Mouse (Mus musculus): ENCODE results near the gene Grip1. TPM values are rescaled to one million over a fixed set of nuclear protein-coding genes. Genes with fewer than 3 reads are reported as not detected.

Grip1 gene
- total RNA-seq, 2 experiments from 2014 or later: 27.6 to 28.9 TPM

- no peak for DNase-seq (ENCODE audit: low spot score in 2 of 2)
- no peak overlapping the region for H3K4me3 ChIP-seq
- no peak overlapping the region for H3K27ac ChIP-seq
- TF ChIP-seq CTCF (conservative IDR thresholded peaks at IDR 0.05): no peak
Measured at GRCm38 (mm10) chr10:119548774-119549173, 95.1 kb downstream of the Grip1 start.

- H3K4me3 ChIP-seq: no peak overlapping the region
Measured at GRCm38 (mm10) chr10:119550630-119551029, 97.0 kb downstream of the Grip1 start.

GRCm38 (mm10) chr10:119556346-119556745 lies 102.7 kb downstream of the Grip1 start:
- no peak for TF ChIP-seq CTCF (conservative IDR thresholded peaks at IDR 0.05)
- H3K4me3 ChIP-seq: no peak overlapping the region
- H3K27ac ChIP-seq: no peak overlapping the region
- DNase-seq (ENCODE audit: low spot score in 2 of 2): no peak

More at GRCm38 (mm10) chr10:119550630-119551029, 97.0 kb downstream of the Grip1 start:
- no peak for DNase-seq (ENCODE audit: low spot score in 2 of 2)
- H3K27ac ChIP-seq: no peak overlapping the region
- TF ChIP-seq CTCF (conservative IDR thresholded peaks at IDR 0.05): no peak

GRCm38 (mm10) chr10:119558432-119558831 lies 104.8 kb downstream of the Grip1 start:
- no peak overlapping the region for H3K4me3 ChIP-seq
- H3K27ac ChIP-seq: no peak overlapping the region
- no peak for DNase-seq (ENCODE audit: low spot score in 2 of 2)
- no peak for TF ChIP-seq CTCF (conservative IDR thresholded peaks at IDR 0.05)

GRCm38 (mm10) chr10:119564862-119565261 lies 111.2 kb downstream of the Grip1 start:
- Histone ChIP-seq H3K27ac (no peak overlapping the region), H3K4me3 (no peak overlapping the region)
- no peak for TF ChIP-seq CTCF (conservative IDR thresholded peaks at IDR 0.05)
- DNase-seq (ENCODE audit: low spot score in 2 of 2): no peak

- Histone ChIP-seq H3K4me3 (no peak overlapping the region), H3K27ac (no peak overlapping the region)
- DNase-seq (ENCODE audit: low spot score in 2 of 2): no peak
- no peak for TF ChIP-seq CTCF (conservative IDR thresholded peaks at IDR 0.05)
Measured at GRCm38 (mm10) chr10:119573134-119573533, 119.5 kb downstream of the Grip1 start.

- no peak for DNase-seq (ENCODE audit: low spot score in 2 of 2)
- Histone ChIP-seq H3K4me3 (no peak overlapping the region), H3K27ac (no peak overlapping the region)
- no peak for TF ChIP-seq CTCF (conservative IDR thresholded peaks at IDR 0.05)
Measured at GRCm38 (mm10) chr10:119575780-119576179, 122.2 kb downstream of the Grip1 start.

- Histone ChIP-seq H3K4me3 (no peak overlapping the region), H3K27ac (no peak overlapping the region)
- TF ChIP-seq CTCF (conservative IDR thresholded peaks at IDR 0.05): no peak
Measured at GRCm38 (mm10) chr10:119580024-119580423, 126.4 kb downstream of the Grip1 start.

GRCm38 (mm10) chr10:119584666-119585065 lies 131.0 kb downstream of the Grip1 start:
- no peak for DNase-seq (ENCODE audit: low spot score in 2 of 2)
- Histone ChIP-seq H3K4me3 (no peak overlapping the region), H3K27ac (no peak overlapping the region)
- no peak for TF ChIP-seq CTCF (conservative IDR thresholded peaks at IDR 0.05)

More at GRCm38 (mm10) chr10:119580024-119580423, 126.4 kb downstream of the Grip1 start:
- DNase-seq (ENCODE audit: low spot score in 2 of 2): no peak

- H3K27ac ChIP-seq: no peak overlapping the region
Measured at GRCm38 (mm10) chr10:119586976-119587375, 133.3 kb downstream of the Grip1 start.

GRCm38 (mm10) chr10:119596822-119597221 lies 143.2 kb downstream of the Grip1 start:
- no peak overlapping the region for H3K27ac ChIP-seq
- DNase-seq (ENCODE audit: low spot score in 2 of 2): no peak
- TF ChIP-seq CTCF (conservative IDR thresholded peaks at IDR 0.05): no peak

More at GRCm38 (mm10) chr10:119586976-119587375, 133.3 kb downstream of the Grip1 start:
- no peak overlapping the region for H3K4me3 ChIP-seq
- TF ChIP-seq CTCF (conservative IDR thresholded peaks at IDR 0.05): no peak
- no peak for DNase-seq (ENCODE audit: low spot score in 2 of 2)

GRCm38 (mm10) chr10:119607501-119607900 lies 153.9 kb downstream of the Grip1 start:
- TF ChIP-seq CTCF (conservative IDR thresholded peaks at IDR 0.05): no peak
- no peak for DNase-seq (ENCODE audit: low spot score in 2 of 2)
- Histone ChIP-seq H3K4me3 (no peak overlapping the region), H3K27ac (no peak overlapping the region)

More at GRCm38 (mm10) chr10:119596822-119597221, 143.2 kb downstream of the Grip1 start:
- no peak overlapping the region for H3K4me3 ChIP-seq

- Histone ChIP-seq H3K4me3 (no peak overlapping the region), H3K27ac (no peak overlapping the region)
- DNase-seq (ENCODE audit: low spot score in 2 of 2): no peak
- no peak for TF ChIP-seq CTCF (conservative IDR thresholded peaks at IDR 0.05)
Measured at GRCm38 (mm10) chr10:119608998-119609397, 155.4 kb downstream of the Grip1 start.

- Histone ChIP-seq H3K4me3 (no peak overlapping the region), H3K27ac (no peak overlapping the region)
- peak; percentile 73 for TF ChIP-seq CTCF (conservative IDR thresholded peaks at IDR 0.05)
- DNase-seq (ENCODE audit: low spot score in 2 of 2): peak in 1 of 2 experiments; percentile 14
Measured at GRCm38 (mm10) chr10:119610279-119610895, 156.8 kb downstream of the Grip1 start.

All from layer of hippocampus, adult 2 months (tissue).